Mouse (Mus musculus): Measurements from ENCODE around the gene Sarnp. TPM values are rescaled to one million over a fixed set of nuclear protein-coding genes. Genes with fewer than 3 reads are reported as not detected.
A peak's percentile ranks its signal among the peaks of the same experiment; 100 is the strongest.

Gene Sarnp
- polyA plus RNA-seq, 1 experiment from 2014 or later: 318 TPM

DNA sequence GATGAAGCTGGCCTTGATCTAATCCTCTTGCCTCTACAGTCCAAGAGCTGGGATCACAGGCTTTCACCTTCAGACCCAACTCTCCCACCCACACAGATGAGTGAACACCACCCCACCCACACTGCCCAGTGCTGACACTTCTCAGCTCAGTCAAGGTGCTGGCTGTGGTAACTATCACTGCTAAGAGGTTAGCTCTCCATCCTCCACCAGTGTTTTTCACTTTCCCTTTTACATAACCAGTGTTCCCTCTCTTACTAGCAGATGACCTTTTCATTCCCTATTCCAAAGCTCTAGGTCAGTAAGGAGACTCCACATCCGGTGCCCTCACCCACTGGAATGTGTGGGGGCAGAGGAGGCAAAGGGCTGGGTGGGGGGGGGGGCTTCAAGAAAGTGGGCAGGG, 104.1 kb downstream of the Sarnp start:
- no peak overlapping the region for H3K4me3 ChIP-seq (ENCODE audit: low read depth, low read length)
- no peak overlapping the region for H3K9ac ChIP-seq (replicated peaks; ENCODE audit: low read length)
- H3K4me2 ChIP-seq (ENCODE audit: low read depth, low read length): no peak overlapping the region
- no peak overlapping the region for H3K27ac ChIP-seq (replicated peaks; ENCODE audit: low read depth, low read length)
- DNase-seq (ENCODE audit: low spot score) (no peak), ATAC-seq (replicated peaks; ENCODE audit: insufficient number of reproducible peaks, low FRiP score, low TSS enrichment, low read depth) (no peak)
- H3K27me3 ChIP-seq (ENCODE audit: control insufficient read depth, insufficient read depth, low read length): no peaks in the 10 kb centered on the region
- WGBS: 47% methylated on average over 1 of the region's 1 CpGs
- no peaks in the 10 kb centered on the region; the same call in 1 of the 2 replicates for H3K4me1 ChIP-seq (ENCODE audit: control insufficient read depth, insufficient read depth, low read length)
- H3K36me3 ChIP-seq (replicated peaks; ENCODE audit: control insufficient read depth, insufficient read depth, low read depth, low read length): no peaks in the 10 kb centered on the region; the same call in 1 of the 2 replicates
- no peaks in the 10 kb centered on the region for H3K9me3 ChIP-seq (replicated peaks; ENCODE audit: control insufficient read depth, low read length)

DNA sequence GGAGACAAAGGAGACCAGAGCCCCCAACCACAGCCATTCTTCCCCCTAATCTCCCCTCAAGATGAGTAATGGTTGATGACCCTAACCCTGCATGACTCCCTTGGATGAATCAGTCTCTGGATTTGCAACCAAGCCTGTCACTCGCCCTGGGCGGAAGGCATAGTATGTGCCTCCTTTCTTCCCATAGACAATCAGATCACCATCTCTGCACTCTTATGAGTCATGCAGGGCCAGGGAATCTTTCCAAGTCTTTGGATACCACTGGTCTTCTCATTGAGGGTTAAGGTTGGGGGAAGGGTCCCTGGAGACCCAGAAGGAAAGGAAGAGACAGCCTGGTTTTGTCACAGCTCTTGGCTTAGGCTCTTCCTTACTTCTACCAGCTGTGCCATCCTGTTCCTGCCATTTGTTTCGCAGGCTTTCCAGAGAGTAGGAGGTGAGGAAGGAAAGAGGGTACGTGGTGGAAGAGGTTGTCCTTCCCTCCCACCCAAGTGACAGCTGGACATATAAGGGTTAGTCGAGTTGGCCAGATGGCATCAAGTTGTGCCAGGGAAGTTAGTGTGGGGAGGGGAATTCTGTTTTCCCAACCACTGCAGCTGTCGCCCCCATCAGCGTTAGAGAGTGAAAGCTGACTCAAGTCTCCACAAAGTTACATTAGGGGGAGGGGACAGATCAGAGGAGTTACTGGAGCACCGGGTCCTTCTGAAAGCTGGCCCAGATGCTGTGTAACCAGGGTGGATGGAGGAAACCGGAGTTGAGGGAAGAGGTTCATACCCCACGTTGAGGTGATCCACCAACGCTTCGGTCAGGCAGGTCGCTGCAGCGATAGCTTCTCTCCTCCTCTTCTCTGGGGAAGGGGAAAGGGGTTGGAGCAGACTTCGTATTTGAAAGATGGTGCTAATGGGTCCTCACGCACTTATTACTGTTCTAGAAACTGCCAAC, 105.0 kb downstream of the Sarnp start:
- Histone ChIP-seq H3K27me3 (ENCODE audit: control insufficient read depth, insufficient read depth, low read length) (no peaks in the 10 kb centered on the region), H3K4me2 (ENCODE audit: low read depth, low read length) (peak overlapping the region; percentile 69), H3K4me3 (ENCODE audit: low read depth, low read length) (peak overlapping the region; percentile 86), H3K9me3 (replicated peaks; ENCODE audit: control insufficient read depth, low read length) (no peaks in the 10 kb centered on the region), H3K9ac (replicated peaks; ENCODE audit: low read length) (peak overlapping the region; percentile 73), H3K4me1 (ENCODE audit: control insufficient read depth, insufficient read depth, low read length) (no peaks in the 10 kb centered on the region; the same call in 1 of the 2 replicates), H3K36me3 (replicated peaks; ENCODE audit: control insufficient read depth, insufficient read depth, low read depth, low read length) (no peaks in the 10 kb centered on the region; the same call in 1 of the 2 replicates), H3K27ac (replicated peaks; ENCODE audit: low read depth, low read length) (no peak overlapping the region)
- 71% methylated on average over 16 of the region's 16 CpGs for WGBS
- ATAC-seq (replicated peaks; ENCODE audit: insufficient number of reproducible peaks, low FRiP score, low TSS enrichment, low read depth) (no peak), DNase-seq (ENCODE audit: low spot score) (no peak)

DNA sequence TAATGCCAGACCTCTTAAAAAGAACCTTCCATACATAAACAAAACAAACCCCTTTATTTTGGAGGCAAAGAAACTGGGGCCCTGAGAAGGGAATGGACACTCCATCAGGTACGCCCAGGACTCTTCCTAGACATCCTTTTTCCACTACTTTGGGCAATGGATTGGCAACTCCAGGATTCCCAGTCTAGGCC, 105.6 kb downstream of the Sarnp start, which contains the start of gene Rdh5:
Gene Rdh5 (minus strand): TSS at position 67 of the 191 bp plus-strand sequence.
- WGBS: 4% methylated on average over 1 of the region's 1 CpGs
- H3K4me1 ChIP-seq (ENCODE audit: control insufficient read depth, insufficient read depth, low read length): no peaks in the 10 kb centered on the region; the same call in 1 of the 2 replicates
- H3K9ac ChIP-seq (replicated peaks; ENCODE audit: low read length): peak within 1 kb of the TSS; percentile 73
- DNase-seq (ENCODE audit: low spot score): no peak
- H3K4me2 ChIP-seq (ENCODE audit: low read depth, low read length): peak within 1 kb of the TSS; percentile 69
- H3K9me3 ChIP-seq (replicated peaks; ENCODE audit: control insufficient read depth, low read length): no peaks in the 10 kb centered on the region
- no peaks in the 10 kb centered on the region for H3K27me3 ChIP-seq (ENCODE audit: control insufficient read depth, insufficient read depth, low read length)
- no peaks in the 10 kb centered on the region; the same call in 1 of the 2 replicates for H3K36me3 ChIP-seq (replicated peaks; ENCODE audit: control insufficient read depth, insufficient read depth, low read depth, low read length)
- H3K4me3 ChIP-seq (ENCODE audit: low read depth, low read length): peak within 1 kb of the TSS; percentile 86
- ATAC-seq (replicated peaks; ENCODE audit: insufficient number of reproducible peaks, low FRiP score, low TSS enrichment, low read depth): no peak
- H3K27ac ChIP-seq (replicated peaks; ENCODE audit: low read depth, low read length): peak within 1 kb of the TSS; percentile 54

DNA sequence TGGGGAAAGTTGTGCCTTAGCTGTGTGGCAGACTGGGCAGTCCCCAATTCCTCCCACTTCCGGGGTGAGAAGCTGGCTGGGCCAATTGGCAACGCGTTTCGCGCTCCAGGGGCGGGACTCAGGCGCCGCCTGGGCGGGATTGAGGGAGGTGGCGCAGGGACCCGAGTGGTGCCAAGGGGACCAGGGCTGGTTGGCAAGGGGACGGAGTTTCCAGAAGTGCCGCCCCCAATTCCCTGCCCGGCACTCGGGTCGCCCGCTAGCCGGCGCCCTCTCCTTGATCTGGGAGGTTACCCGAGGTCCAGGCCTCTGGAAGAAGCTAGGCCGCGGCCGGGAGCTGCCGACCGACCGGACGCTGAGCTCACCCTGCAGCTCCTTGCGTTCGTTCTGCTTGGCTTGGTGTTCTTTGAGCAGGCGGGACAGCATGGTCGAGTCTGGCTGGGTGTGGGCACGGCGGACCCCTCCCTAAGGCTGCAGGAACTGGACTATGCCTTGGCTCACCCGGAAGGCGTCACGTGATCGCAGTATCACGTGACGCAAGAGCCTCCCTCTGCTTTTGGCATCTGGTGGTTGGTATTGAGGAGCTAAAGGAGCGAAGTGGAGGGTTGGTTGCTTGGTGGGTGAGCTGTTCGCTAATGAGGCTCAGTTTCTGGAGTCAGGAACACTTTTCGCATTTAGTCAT, 106.0 kb downstream of the Sarnp start:
- DNase-seq (ENCODE audit: low spot score) (peak; percentile 91), ATAC-seq (replicated peaks; ENCODE audit: insufficient number of reproducible peaks, low FRiP score, low TSS enrichment, low read depth) (peak; percentile 92)
- Histone ChIP-seq H3K4me1 (ENCODE audit: control insufficient read depth, insufficient read depth, low read length) (no peaks in the 10 kb centered on the region; the same call in 1 of the 2 replicates), H3K4me2 (ENCODE audit: low read depth, low read length) (peak overlapping the region; percentile 69), H3K9me3 (replicated peaks; ENCODE audit: control insufficient read depth, low read length) (no peaks in the 10 kb centered on the region), H3K27ac (replicated peaks; ENCODE audit: low read depth, low read length) (peak overlapping the region; percentile 54), H3K9ac (replicated peaks; ENCODE audit: low read length) (peak overlapping the region; percentile 73), H3K27me3 (ENCODE audit: control insufficient read depth, insufficient read depth, low read length) (no peaks in the 10 kb centered on the region), H3K36me3 (replicated peaks; ENCODE audit: control insufficient read depth, insufficient read depth, low read depth, low read length) (no peaks in the 10 kb centered on the region; the same call in 1 of the 2 replicates), H3K4me3 (ENCODE audit: low read depth, low read length) (peak overlapping the region; percentile 86)
- under 1% methylated on average over 42 of the region's 42 CpGs for WGBS

DNA sequence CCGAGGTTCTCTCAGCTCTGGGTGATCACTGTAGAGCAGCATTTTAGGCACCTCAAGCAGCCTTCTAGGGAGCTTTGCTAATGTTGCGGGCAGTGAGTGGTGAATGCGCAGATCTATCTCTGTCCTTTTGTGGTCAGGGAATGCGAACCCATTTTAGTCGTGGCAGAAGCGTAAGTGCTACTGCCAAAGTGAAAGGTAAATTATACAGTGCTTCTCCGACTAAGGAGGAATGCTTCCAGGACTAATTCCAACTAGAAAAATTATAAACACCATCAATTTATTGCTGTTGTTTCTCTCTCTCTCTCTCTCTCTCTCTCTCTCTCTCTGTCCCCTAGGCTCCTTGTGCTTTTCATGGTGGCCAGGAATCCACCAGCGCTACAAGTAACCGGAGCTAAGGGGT, 106.8 kb downstream of the Sarnp start, which contains the start of gene Bloc1s1:
Gene Bloc1s1 (minus strand): TSS at position 101 of the 400 bp plus-strand sequence.
- H3K36me3 ChIP-seq (replicated peaks; ENCODE audit: control insufficient read depth, insufficient read depth, low read depth, low read length): no peaks in the 10 kb centered on the region
- H3K9me3 ChIP-seq (replicated peaks; ENCODE audit: control insufficient read depth, low read length): no peaks in the 10 kb centered on the region
- H3K4me1 ChIP-seq (ENCODE audit: control insufficient read depth, insufficient read depth, low read length): no peaks in the 10 kb centered on the region; the same call in 1 of the 2 replicates
- H3K4me2 ChIP-seq (ENCODE audit: low read depth, low read length): peak within 1 kb of the TSS; percentile 69
- no peaks in the 10 kb centered on the region; the same call in 1 of the 2 replicates for H3K27me3 ChIP-seq (ENCODE audit: control insufficient read depth, insufficient read depth, low read length)
- 71% methylated on average over 9 of the region's 9 CpGs for WGBS
- DNase-seq (ENCODE audit: low spot score) (no peak), ATAC-seq (replicated peaks; ENCODE audit: insufficient number of reproducible peaks, low FRiP score, low TSS enrichment, low read depth) (no peak)
- peak within 1 kb of the TSS; percentile 54 for H3K27ac ChIP-seq (replicated peaks; ENCODE audit: low read depth, low read length)
- H3K9ac ChIP-seq (replicated peaks; ENCODE audit: low read length): peak within 1 kb of the TSS; percentile 73
- H3K4me3 ChIP-seq (ENCODE audit: low read depth, low read length): peak within 1 kb of the TSS; percentile 86

Other genes starting within 250 kb of the Sarnp start
- gene Erbb3, start 227.7 kb upstream of the Sarnp start, polyA plus RNA-seq (2014; fragmentation: Nextera tagmentation; extraction: Ambion mirVana): 10.2 and 10.6 TPM in 2 replicates
- 765 and 782 TPM in 2 replicates for gene Rps26, start 190.6 kb upstream of the Sarnp start, polyA plus RNA-seq (2014; fragmentation: Nextera tagmentation; extraction: Ambion mirVana)
- 3.5 and 4.9 TPM in 2 replicates for gene Ikzf4, start 171.3 kb upstream of the Sarnp start, polyA plus RNA-seq (2014; fragmentation: Nextera tagmentation; extraction: Ambion mirVana)
- gene Suox, start 143.3 kb upstream of the Sarnp start, polyA plus RNA-seq (2014; fragmentation: Nextera tagmentation; extraction: Ambion mirVana): 12.2 and 15.1 TPM in 2 replicates
- 71.6 and 74.3 TPM in 2 replicates for gene Rab5b, start 121.1 kb upstream of the Sarnp start, polyA plus RNA-seq (2014; fragmentation: Nextera tagmentation; extraction: Ambion mirVana)
- gene Pmel, start 113.1 kb upstream of the Sarnp start, polyA plus RNA-seq (2014; fragmentation: Nextera tagmentation; extraction: Ambion mirVana): 28.7 and 68.1 TPM in 2 replicates
- gene Cdk2, start 112.3 kb upstream of the Sarnp start, polyA plus RNA-seq (2014; fragmentation: Nextera tagmentation; extraction: Ambion mirVana): 135 and 146 TPM in 2 replicates
- 5.9 and 8.0 TPM in 2 replicates for gene Dgka, start 72.5 kb upstream of the Sarnp start, polyA plus RNA-seq (2014; fragmentation: Nextera tagmentation; extraction: Ambion mirVana)
- gene Pym1, start 69.4 kb upstream of the Sarnp start, polyA plus RNA-seq (2014; fragmentation: Nextera tagmentation; extraction: Ambion mirVana): 45.9 TPM in 2 replicates
- 0.21 and 0.24 TPM in 2 replicates for gene Mmp19, start 26.4 kb upstream of the Sarnp start, polyA plus RNA-seq (2014; fragmentation: Nextera tagmentation; extraction: Ambion mirVana)
- gene Dnajc14, start 13.3 kb upstream of the Sarnp start, polyA plus RNA-seq (2014; fragmentation: Nextera tagmentation; extraction: Ambion mirVana): 33.8 and 35.0 TPM in 2 replicates
- gene Tmem198b, start 13.0 kb upstream of the Sarnp start, polyA plus RNA-seq (2014; fragmentation: Nextera tagmentation; extraction: Ambion mirVana): 14.2 and 14.8 TPM in 2 replicates
- 47.7 and 48.0 TPM in 2 replicates for gene Ormdl2, start 4.3 kb downstream of the Sarnp start, polyA plus RNA-seq (2014; fragmentation: Nextera tagmentation; extraction: Ambion mirVana)
- gene Gdf11, start 74.4 kb downstream of the Sarnp start, polyA plus RNA-seq (2014; fragmentation: Nextera tagmentation; extraction: Ambion mirVana): 10.5 and 10.9 TPM in 2 replicates
- gene Cd63, start 83.7 kb downstream of the Sarnp start, polyA plus RNA-seq (2014; fragmentation: Nextera tagmentation; extraction: Ambion mirVana): 324 and 334 TPM in 2 replicates
- gene Rdh5, start 105.6 kb downstream of the Sarnp start, polyA plus RNA-seq (2014; fragmentation: Nextera tagmentation; extraction: Ambion mirVana): 9.2 and 11.4 TPM in 2 replicates
- gene Bloc1s1, start 106.7 kb downstream of the Sarnp start, polyA plus RNA-seq (2014; fragmentation: Nextera tagmentation; extraction: Ambion mirVana): 196 and 213 TPM in 2 replicates
- gene Itga7, start 116.5 kb downstream of the Sarnp start, polyA plus RNA-seq (2014; fragmentation: Nextera tagmentation; extraction: Ambion mirVana): 2.3 and 2.7 TPM in 2 replicates
- gene Mettl7b, start 143.7 kb downstream of the Sarnp start, polyA plus RNA-seq (2014; fragmentation: Nextera tagmentation; extraction: Ambion mirVana): not detected in 2 replicates
- gene Olfr9, start 172.1 kb downstream of the Sarnp start, polyA plus RNA-seq (2014; fragmentation: Nextera tagmentation; extraction: Ambion mirVana): not detected in 2 replicates
- gene Olfr763, start 193.5 kb downstream of the Sarnp start, polyA plus RNA-seq (2014; fragmentation: Nextera tagmentation; extraction: Ambion mirVana): not detected in 2 replicates
- not detected in 2 replicates for gene Olfr764-ps1, start 222.6 kb downstream of the Sarnp start, polyA plus RNA-seq (2014; fragmentation: Nextera tagmentation; extraction: Ambion mirVana)
- gene Olfr765, start 232.7 kb downstream of the Sarnp start, polyA plus RNA-seq (2014; fragmentation: Nextera tagmentation; extraction: Ambion mirVana): not detected in 2 replicates